Mouse (Mus musculus) cerebellum, adult 2 months (tissue): ENCODE results near the gene Serpine1. TPM values are rescaled to one million over a fixed set of nuclear protein-coding genes. Genes with fewer than 3 reads are reported as not detected.
"Not testable (repeated sequence)": the region's sequence is repeated elsewhere in the genome, so short reads cannot be mapped to it uniquely, and the experiment has no call there.

ENCODE experiments used
- DNase-seq, 2 experiments: peaks; one replicate each; pipeline ENCODE4 v3.0.0; 2021
- H3K27ac ChIP-seq: fragments of 200-500 bp; 2 replicates; pipeline ENCODE4 v1.5.1; 2012; ENCODE audit warnings: low read length, control low read depth, inconsistent platforms; ENCODE audit not compliant: insufficient read depth
- H3K27me3 ChIP-seq: fragments of 200-500 bp; 2 replicates; pipeline ENCODE4 v1.6.1; 2012; ENCODE audit warnings: inconsistent platforms, mild to moderate bottlenecking, low read length, moderate library complexity; ENCODE audit not compliant: control insufficient read depth, insufficient read depth
- H3K4me1 ChIP-seq: fragments of 200-500 bp; 2 replicates; pipeline ENCODE4 v1.6.1; 2011; ENCODE audit warnings: low read length; ENCODE audit not compliant: control insufficient read depth, insufficient read depth
- H3K4me3 ChIP-seq: fragments of 200-500 bp; replicated peaks from 2 replicates; pipeline ENCODE3; 2011; ENCODE audit warnings: mild to moderate bottlenecking, low read depth, low read length, control low read depth; ENCODE audit not compliant: insufficient read depth
- CTCF ChIP-seq: fragments of 200-500 bp; IDR thresholded peaks from 2 replicates; pipeline ENCODE4 v1.5.1; 2011; ENCODE audit warnings: low read depth, mild to moderate bottlenecking, control low read depth, low read length, moderate library complexity, borderline replicate concordance; ENCODE audit not compliant: insufficient read depth
- POLR2A ChIP-seq: fragments of 200-500 bp; IDR thresholded peaks from 2 replicates; pipeline ENCODE4 v1.6.1; 2011; ENCODE audit warnings: low read length, control low read depth, borderline replicate concordance; ENCODE audit not compliant: insufficient read depth
- WGBS: fragments of 180-500 bp; shearing (Covaris S2); methylation state at CpG from one replicate; pipeline ENCODE4 v1.1.7; 2018; 5-methylcytosine and 5-hydroxymethylcytosine counted together
- polyA plus RNA-seq: library from polyadenylated mRNA; depleted of rRNA; stranded (reverse); fragments of >200 nt; gene quantifications from 2 replicates; pipeline ENCODE4 v1.2.3, GENCODE M21; 2012; rRNA removed

Serpine1 gene
- polyA plus RNA-seq, result 0.38 and 0.48 TPM in 2 replicates

GRCm38 (mm10) chr5:137072079-137072960 lies at the start of gene Serpine1:
Gene Serpine1, minus strand, starts transcription at chr5:137072268.
- peak within 1 kb of the TSS; percentile 35 for H3K4me3 ChIP-seq
- peak; percentile 46 to 48 for DNase-seq
- H3K27me3 ChIP-seq, result no peaks in the 10 kb centered on the region
- H3K27ac ChIP-seq, result no peak within 1 kb of the TSS
- WGBS, result 7% methylated on average over 23 of the region's 23 CpGs
- TF ChIP-seq CTCF (no peak), POLR2A (no peak)
- H3K4me1 ChIP-seq, result peaks cover 30% of the 10 kb centered on the region

- Histone ChIP-seq H3K4me3 (no peak overlapping the region), H3K4me1 (no peaks in the 10 kb centered on the region), H3K27me3 (no peaks in the 10 kb centered on the region), H3K27ac (no peak overlapping the region)
- 74% methylated on average over 4 of the region's 4 CpGs for WGBS
- no peak for DNase-seq
- TF ChIP-seq POLR2A (no peak), CTCF (no peak)
Measured at GRCm38 (mm10) chr5:137121280-137121679, 49.2 kb upstream of the Serpine1 start.

- TF ChIP-seq CTCF, result no peak
- no peak for DNase-seq
- Histone ChIP-seq H3K27ac (no peak overlapping the region), H3K4me1 (no peaks in the 10 kb centered on the region), H3K4me3 (no peak overlapping the region), H3K27me3 (no peaks in the 10 kb centered on the region)
- WGBS, result 75% methylated on average over 4 of the region's 4 CpGs
Measured at GRCm38 (mm10) chr5:137118878-137119277, 46.8 kb upstream of the Serpine1 start.

- H3K27ac ChIP-seq, H3K4me3 ChIP-seq, H3K4me1 ChIP-seq, H3K27me3 ChIP-seq, DNase-seq: not testable (repeated sequence)
- WGBS, result 84% methylated on average over 3 of the region's 3 CpGs
Measured at GRCm38 (mm10) chr5:137117994-137118393, 45.9 kb upstream of the Serpine1 start.

- H3K4me3 ChIP-seq, result no peak overlapping the region
- H3K27ac ChIP-seq, result no peak overlapping the region
- no peaks in the 10 kb centered on the region for H3K4me1 ChIP-seq
- TF ChIP-seq POLR2A (no peak), CTCF (no peak)
- no peaks in the 10 kb centered on the region for H3K27me3 ChIP-seq
- no peak for DNase-seq
- 89% methylated on average over 2 of the region's 2 CpGs for WGBS
Measured at GRCm38 (mm10) chr5:137116987-137117386, 44.9 kb upstream of the Serpine1 start.

- H3K27ac ChIP-seq, result no peak within 1 kb of the TSS
- TF ChIP-seq POLR2A (no peak), CTCF (no peak)
- H3K4me1 ChIP-seq, result no peaks in the 10 kb centered on the region
- DNase-seq, result no peak
- 12% methylated on average over 29 of the region's 29 CpGs for WGBS
- peak within 1 kb of the TSS; percentile 40 for H3K4me3 ChIP-seq
- no peaks in the 10 kb centered on the region for H3K27me3 ChIP-seq
Measured at GRCm38 (mm10) chr5:137115866-137116847, 44.1 kb upstream of the Serpine1 start, which contains the start of gene Trim56. Gene Trim56, minus strand, starts transcription at chr5:137116209.

- no peak overlapping the region for H3K4me3 ChIP-seq
- WGBS, result 89% methylated on average over 9 of the region's 9 CpGs
- TF ChIP-seq CTCF, result no peak
Measured at GRCm38 (mm10) chr5:137114891-137115561, 43.0 kb upstream of the Serpine1 start.

More at GRCm38 (mm10) chr5:137114891-137115561, 43.0 kb upstream of the Serpine1 start:
- Histone ChIP-seq H3K27ac (no peak overlapping the region), H3K27me3 (no peaks in the 10 kb centered on the region), H3K4me1 (no peaks in the 10 kb centered on the region)
- DNase-seq, result no peak
